Mouse (Mus musculus) forebrain, embryonic 14.5 days (tissue): ENCODE data around the gene Eif4e2. TPM values are rescaled to one million over a fixed set of nuclear protein-coding genes. Genes with fewer than 3 reads are reported as not detected.

Experiments used
- ATAC-seq: fragments of 200-750 bp; cut with Nextera tagmentation; 2 replicates; pipeline ENCODE4 v1.8.0; 2017; ENCODE audit warnings: mild to moderate bottlenecking, moderate library complexity
- DNase-seq: peaks from one replicate; pipeline ENCODE4 v3.0.0-alpha.2; 2015; ENCODE audit warnings: low spot score
- H3K27ac ChIP-seq: fragments of 300-500 bp; sonication (generic); 2 replicates; pipeline ENCODE4 v1.5.1; 2014; ENCODE audit warnings: low read depth, mild to moderate bottlenecking, control low read depth, low read length, moderate library complexity
- H3K27me3 ChIP-seq: fragments of 300-500 bp; sonication (generic); replicated peaks from 2 replicates; pipeline ENCODE4 v1.6.1; 2014; ENCODE audit warnings: low read length, control low read depth, mixed read lengths; ENCODE audit not compliant: control insufficient read depth, insufficient read depth
- H3K36me3 ChIP-seq: fragments of 300-500 bp; sonication (generic); 2 replicates; pipeline ENCODE4 v1.6.1; 2014; ENCODE audit warnings: low read length, control low read depth; ENCODE audit not compliant: control insufficient read depth, insufficient read depth
- H3K4me1 ChIP-seq: fragments of 300-500 bp; sonication (generic); 2 replicates; pipeline ENCODE4 v1.6.1; 2014; ENCODE audit warnings: antibody characterized with exemption, low read length, control low read depth; ENCODE audit not compliant: control insufficient read depth, insufficient read depth
- H3K4me2 ChIP-seq: fragments of 300-500 bp; sonication (generic); 2 replicates; pipeline ENCODE4 v1.6.1; 2014; ENCODE audit warnings: mild to moderate bottlenecking, control low read depth, low read length
- H3K4me3 ChIP-seq: fragments of 300-500 bp; sonication (generic); 2 replicates; pipeline ENCODE4 v1.5.1; 2014; ENCODE audit warnings: low read depth, low read length, control low read depth
- H3K9ac ChIP-seq: fragments of 300-500 bp; sonication (generic); 2 replicates; pipeline ENCODE4 v1.6.1; 2014; ENCODE audit warnings: mild to moderate bottlenecking, low read length, control low read depth, moderate library complexity
- H3K9me3 ChIP-seq: fragments of 300-500 bp; sonication (generic); replicated peaks from 2 replicates; pipeline ENCODE4 v1.6.1; 2016; ENCODE audit warnings: low read length, control low read depth, mixed read lengths; ENCODE audit not compliant: control insufficient read depth
- WGBS: fragments of 180-500 bp; shearing (Covaris S2); extraction: QIAGEN DNeasy Blood & Tissue Kit; methylation state at CpG from one replicate; pipeline ENCODE4 v1.1.7; 2014; 5-methylcytosine and 5-hydroxymethylcytosine counted together
- polyA plus RNA-seq: library from polyadenylated mRNA; unstranded; fragments of >200 nt; fragmentation: Nextera tagmentation; extraction: Ambion mirVana; gene quantifications from 2 replicates; pipeline ENCODE4 v1.2.1, GENCODE M21; 2014

Eif4e2 gene
- polyA plus RNA-seq, 1 experiment from 2014 or later = 61.9 TPM

GRCm38 (mm10) chr1:87180896-87181295 is 32.8 kb upstream of the Eif4e2 start:
- 58% methylated on average over 5 of the region's 5 CpGs for WGBS
- no peaks in the 10 kb centered on the region for H3K36me3 ChIP-seq
- no peak for ATAC-seq

GRCm38 (mm10) chr1:87183013-87183412 is 30.7 kb upstream of the Eif4e2 start, which contains the start of gene Prss56:
Gene Prss56 (plus strand): TSS chr1:87183313.
- no peak within 1 kb of the TSS for H3K4me3 ChIP-seq
- no peak for DNase-seq
- H3K9ac ChIP-seq = no peak within 1 kb of the TSS

More at GRCm38 (mm10) chr1:87180896-87181295, 32.8 kb upstream of the Eif4e2 start:
- no peak for DNase-seq
- H3K27ac ChIP-seq = no peak overlapping the region
- no peak overlapping the region for H3K9ac ChIP-seq
- H3K4me1 ChIP-seq = peaks cover 5% of the 10 kb centered on the region; the same call in 1 of the 2 replicates
- no peaks in the 10 kb centered on the region for H3K9me3 ChIP-seq
- no peak overlapping the region for H3K4me2 ChIP-seq
- peaks cover 9% of the 10 kb centered on the region for H3K27me3 ChIP-seq
- H3K4me3 ChIP-seq = no peak overlapping the region

GRCm38 (mm10) chr1:87183998-87184750 is 29.5 kb upstream of the Eif4e2 start:
- Histone ChIP-seq H3K36me3 (no peaks in the 10 kb centered on the region), H3K4me2 (peak overlapping the region; percentile 33), H3K9me3 (no peaks in the 10 kb centered on the region), H3K4me1 (0 out of 2 replicates have a peak, but pooled peaks cover 2% of the 10 kb centered on the region), H3K27me3 (peaks cover 21% of the 10 kb centered on the region), H3K4me3 (no peak overlapping the region), H3K27ac (no peak overlapping the region), H3K9ac (no peak overlapping the region)
- DNase-seq = no peak
- ATAC-seq = no peak
- 34% methylated on average over 15 of the region's 15 CpGs for WGBS

More at GRCm38 (mm10) chr1:87183013-87183412, 30.7 kb upstream of the Eif4e2 start, which contains the start of gene Prss56:
- Histone ChIP-seq H3K9me3 (no peaks in the 10 kb centered on the region), H3K27me3 (peaks cover 21% of the 10 kb centered on the region), H3K4me1 (0 out of 2 replicates have a peak, but pooled peaks cover 2% of the 10 kb centered on the region), H3K4me2 (no peak within 1 kb of the TSS), H3K36me3 (no peaks in the 10 kb centered on the region), H3K27ac (no peak within 1 kb of the TSS)
- 57% methylated on average over 9 of the region's 9 CpGs for WGBS
- ATAC-seq = no peak

GRCm38 (mm10) chr1:87184751-87185139 is 29.0 kb upstream of the Eif4e2 start:
- Histone ChIP-seq H3K9ac (no peak overlapping the region), H3K27ac (no peak overlapping the region), H3K9me3 (no peaks in the 10 kb centered on the region), H3K4me2 (peak overlapping the region; percentile 33), H3K4me3 (no peak overlapping the region), H3K36me3 (no peaks in the 10 kb centered on the region), H3K27me3 (peaks cover 21% of the 10 kb centered on the region), H3K4me1 (0 out of 2 replicates have a peak, but pooled peaks cover 2% of the 10 kb centered on the region)
- WGBS = 10% methylated on average over 20 of the region's 20 CpGs
- DNase-seq (peak; percentile 81), ATAC-seq (peak; percentile 62)

- ATAC-seq (no peak), DNase-seq (no peak)
- H3K4me3 ChIP-seq = no peak overlapping the region
- H3K36me3 ChIP-seq = no peaks in the 10 kb centered on the region
- WGBS = 12% methylated on average over 13 of the region's 13 CpGs
- no peak overlapping the region for H3K9ac ChIP-seq
- no peaks in the 10 kb centered on the region for H3K9me3 ChIP-seq
- H3K27ac ChIP-seq = no peak overlapping the region
- H3K4me1 ChIP-seq = 0 out of 2 replicates have a peak, but pooled peaks cover 2% of the 10 kb centered on the region
- peaks cover 21% of the 10 kb centered on the region for H3K27me3 ChIP-seq
- H3K4me2 ChIP-seq = no peak overlapping the region
Observed at GRCm38 (mm10) chr1:87185526-87185925, 28.2 kb upstream of the Eif4e2 start.

GRCm38 (mm10) chr1:87186261-87187036 is 27.3 kb upstream of the Eif4e2 start:
- DNase-seq (peak; percentile 37), ATAC-seq (peak; percentile 65)
- 1% methylated on average over 53 of the region's 54 CpGs for WGBS
- peak overlapping the region; percentile 48 for H3K4me3 ChIP-seq
- H3K4me1 ChIP-seq = 0 out of 2 replicates have a peak, but pooled peaks cover 2% of the 10 kb centered on the region
- H3K4me2 ChIP-seq = peak overlapping the region; percentile 87
- H3K36me3 ChIP-seq = no peaks in the 10 kb centered on the region
- no peaks in the 10 kb centered on the region for H3K9me3 ChIP-seq
- peak overlapping the region; percentile 63 for H3K9ac ChIP-seq
- H3K27me3 ChIP-seq = peaks cover 21% of the 10 kb centered on the region
- H3K27ac ChIP-seq = no peak overlapping the region

GRCm38 (mm10) chr1:87187037-87187355 is 26.7 kb upstream of the Eif4e2 start:
- Histone ChIP-seq H3K36me3 (no peaks in the 10 kb centered on the region), H3K4me1 (0 out of 2 replicates have a peak, but pooled peaks cover 2% of the 10 kb centered on the region), H3K9ac (peak overlapping the region; percentile 63), H3K27me3 (peaks cover 21% of the 10 kb centered on the region), H3K4me3 (peak overlapping the region; percentile 48), H3K4me2 (peak overlapping the region; percentile 87), H3K27ac (no peak overlapping the region), H3K9me3 (no peaks in the 10 kb centered on the region)
- DNase-seq (peak; percentile 88), ATAC-seq (peak; percentile 65)
- WGBS = under 1% methylated on average over 15 of the region's 15 CpGs

GRCm38 (mm10) chr1:87190429-87190828 is 23.3 kb upstream of the Eif4e2 start, which contains the start of gene Chrnd:
Gene Chrnd (plus strand): TSS chr1:87190607.
- Histone ChIP-seq H3K4me1 (no peaks in the 10 kb centered on the region), H3K4me2 (no peak within 1 kb of the TSS), H3K36me3 (no peaks in the 10 kb centered on the region), H3K4me3 (no peak within 1 kb of the TSS), H3K9ac (no peak within 1 kb of the TSS), H3K27me3 (peaks cover 16% of the 10 kb centered on the region), H3K27ac (no peak within 1 kb of the TSS), H3K9me3 (no peaks in the 10 kb centered on the region)
- ATAC-seq (no peak), DNase-seq (no peak)
- WGBS = 37% methylated on average over 4 of the region's 4 CpGs
